8 mouse cellular contexts compared by ENCODE assay signal in the genomic region with DNA sequence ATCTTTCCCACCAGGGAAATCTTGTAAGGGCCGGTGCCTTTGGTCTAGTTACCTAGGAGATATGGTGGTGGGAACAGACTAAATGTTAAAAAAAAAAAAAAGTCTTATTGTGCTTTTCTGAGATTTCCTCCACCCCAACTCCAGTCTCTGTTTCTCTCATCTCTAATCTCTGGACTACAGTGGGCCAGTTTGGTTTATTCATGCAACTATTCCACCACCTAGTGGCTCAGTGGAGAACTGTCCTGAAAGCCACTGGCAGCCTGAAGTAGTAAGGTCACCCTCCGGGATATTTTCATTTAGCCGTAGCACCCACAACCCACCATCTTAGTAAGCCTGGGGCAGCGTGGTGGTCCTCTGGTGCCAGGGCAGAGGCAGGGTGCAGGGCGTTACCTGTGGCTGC. TPM values are rescaled to one million over a fixed set of nuclear protein-coding genes. Genes with fewer than 3 reads are reported as not detected.
DNase-seq lines count a peak whose midpoint lies in the region; ATAC-seq and TF ChIP-seq lines count a peak whose summit lies in the region.

No protein-coding gene starts in this region.

- no peaks in the 10 kb centered on the region for H3K27me3 ChIP-seq in spleen, adult 2 months (ENCODE audit: control insufficient read depth, insufficient read depth, low read length)
- 0 out of 2 replicates have a peak, but pooled peaks cover 5% of the 10 kb centered on the region for H3K27me3 ChIP-seq in hindbrain, embryonic 10.5 days (ENCODE audit: insufficient read depth, poor library complexity, severe bottlenecking)

- no peak overlapping the region for H3K4me3 ChIP-seq in spleen, adult 2 months (ENCODE audit: extremely low read depth, insufficient read depth, insufficient read length)
- no peak overlapping the region for H3K4me3 ChIP-seq in hindbrain, embryonic 10.5 days

- TF ChIP-seq POLR2A in spleen, adult 2 months (IDR thresholded peaks at IDR 0.05; ENCODE audit: low read depth, low read length): no peak

- no peaks in the 10 kb centered on the region for H3K4me1 ChIP-seq in spleen, adult 2 months (ENCODE audit: control insufficient read depth, insufficient read depth, insufficient read length)
- H3K4me1 ChIP-seq in hindbrain, embryonic 10.5 days (replicated peaks): peaks cover 33% of the 10 kb centered on the region

- peak in 1 of 2 experiments; percentile 36 for DNase-seq in spleen, adult 2 months (ENCODE audit: low read depth in 1 of 2, low spot score in 2 of 2)
- DNase-seq in spleen, adult 12 weeks (ENCODE audit: low spot score): no peak
- DNase-seq in c-Kit-positive CD71-negative TER-119-negative erythroid progenitor cells, embryonic 14.5 days (ENCODE audit: low read depth): peak; percentile 51
- peak; percentile 34 for DNase-seq in fibroblast of lung, adult 2 months (ENCODE audit: low read depth)
- DNase-seq in hindbrain, embryonic 10.5 days (ENCODE audit: low spot score): peak; percentile 67
- DNase-seq in layer of hippocampus, postnatal 10 days (ENCODE audit: low spot score in 2 of 2): peak; percentile 81 to 84
- peak; percentile 35 for DNase-seq in skeletal muscle tissue, adult 2 months (ENCODE audit: low read depth, low spot score)

- TF ChIP-seq CTCF in spleen, adult 2 months (IDR thresholded peaks at IDR 0.05; ENCODE audit: extremely low read depth, insufficient read depth, insufficient read length, insufficient replicate concordance): peak; percentile 35; the same call in 1 of the 2 replicates

- no peak overlapping the region for H3K27ac ChIP-seq in spleen, adult 2 months (ENCODE audit: insufficient read depth, low read length)
- H3K27ac ChIP-seq in hindbrain, embryonic 10.5 days: no peak overlapping the region; the same call in 1 of the 2 replicates

- H3K9me3 ChIP-seq in hindbrain, embryonic 10.5 days: 0 out of 2 replicates have a peak, but pooled peaks cover 4% of the 10 kb centered on the region

- peak; percentile 64 for ATAC-seq in megakaryocyte-erythroid progenitor cell, adult 5-6 weeks (replicated peaks; ENCODE audit: low FRiP score, low TSS enrichment, poor library complexity, severe bottlenecking)

- no peaks in the 10 kb centered on the region for H3K36me3 ChIP-seq in spleen, adult 2 months (ENCODE audit: control insufficient read depth, insufficient read depth, low read length)
- no peaks in the 10 kb centered on the region for H3K36me3 ChIP-seq in hindbrain, embryonic 10.5 days

- 19% methylated on average over 5 of the region's 5 CpGs for whole genome bisulfite sequencing in spleen, adult 2 months
- 23% methylated on average over 5 of the region's 5 CpGs for WGBS in hindbrain, embryonic 10.5 days

RNA-seq across cellular contexts. Expression of gene Abcc6, which starts 20.5 kb away (rescaled TPM):
- polyA plus RNA-seq in spleen, adult 2 months (2012; rRNA removed): 0.05 and 0.08 TPM in 2 replicates
- 0.12 and 0.20 TPM in 2 replicates for polyA plus RNA-seq in hindbrain, embryonic 10.5 days (2016; fragmentation: Nextera tagmentation; extraction: Ambion mirVana)
- 1 to 10 TPM; 3.3 to 6.0 TPM for total RNA-seq in layer of hippocampus, postnatal 10 days (2021)
- total RNA-seq in megakaryocyte-erythroid progenitor cell, adult 5-6 weeks (2014; fragmentation: Nextera tagmentation): not detected in 2 replicates
- not detected in 2 replicates for total RNA-seq in megakaryocyte-erythroid progenitor cell, adult 5-6 weeks (2017)

RNA-seq across cellular contexts. Expression of gene Nomo1, which starts 23.9 kb away (rescaled TPM):
- polyA plus RNA-seq in spleen, adult 2 months (2012; rRNA removed): 21.1 and 22.5 TPM in 2 replicates
- 29.3 and 30.7 TPM in 2 replicates for polyA plus RNA-seq in hindbrain, embryonic 10.5 days (2016; fragmentation: Nextera tagmentation; extraction: Ambion mirVana)
- 100 to 1,000 TPM; 109 to 113 TPM for total RNA-seq in layer of hippocampus, postnatal 10 days (2021)
- 86.4 and 105 TPM in 2 replicates for total RNA-seq in megakaryocyte-erythroid progenitor cell, adult 5-6 weeks (2014; fragmentation: Nextera tagmentation)
- total RNA-seq in megakaryocyte-erythroid progenitor cell, adult 5-6 weeks (2017): 76.8 and 89.3 TPM in 2 replicates

Comparison
In these comparisons a context has a peak if more than half of its experiments do, and no peak if none do; other contexts are left out.
1. RNA of gene Abcc6, which starts 20.5 kb away (total RNA-seq): 3.3 to 6.0 TPM in layer of hippocampus, postnatal 10 days; not detected in megakaryocyte-erythroid progenitor cell, adult 5-6 weeks; every median in the first group is over 4 times any median in the second.